Mouse (Mus musculus) forebrain, embryonic 13.5 days (tissue): ENCODE data around the gene Ccdc177. TPM values are rescaled to one million over a fixed set of nuclear protein-coding genes. Genes with fewer than 3 reads are reported as not detected.

Experiments used
- ATAC-seq: fragments of 200-750 bp; cut with Nextera tagmentation; 2 replicates; pipeline ENCODE4 v1.8.0; 2017
- H3K27ac ChIP-seq: fragments of 300-500 bp; sonication (generic); 2 replicates; pipeline ENCODE4 v1.5.1; 2015; ENCODE audit warnings: inconsistent platforms, mild to moderate bottlenecking, moderate library complexity
- H3K27me3 ChIP-seq: fragments of 300-500 bp; sonication (generic); 2 replicates; pipeline ENCODE4 v1.6.1; 2015; ENCODE audit warnings: mild to moderate bottlenecking, inconsistent platforms
- H3K36me3 ChIP-seq: fragments of 300-500 bp; sonication (generic); 2 replicates; pipeline ENCODE4 v1.6.1; 2015; ENCODE audit warnings: mild to moderate bottlenecking, inconsistent platforms; ENCODE audit not compliant: poor library complexity, severe bottlenecking
- H3K4me1 ChIP-seq: fragments of 300-500 bp; sonication (generic); 2 replicates; pipeline ENCODE4 v1.6.1; 2015; ENCODE audit warnings: inconsistent platforms
- H3K4me2 ChIP-seq: fragments of 300-500 bp; sonication (generic); 2 replicates; pipeline ENCODE4 v1.6.1; 2015; ENCODE audit warnings: inconsistent platforms, mild to moderate bottlenecking, moderate library complexity
- H3K4me3 ChIP-seq: fragments of 300-500 bp; sonication (generic); 2 replicates; pipeline ENCODE4 v1.5.1; 2015; ENCODE audit warnings: mild to moderate bottlenecking, inconsistent platforms
- H3K9ac ChIP-seq: fragments of 300-500 bp; sonication (generic); 2 replicates; pipeline ENCODE4 v1.6.1; 2015; ENCODE audit warnings: mild to moderate bottlenecking, inconsistent platforms
- H3K9me3 ChIP-seq: fragments of 300-500 bp; sonication (generic); replicated peaks from 2 replicates; pipeline ENCODE4 v1.6.1; 2016; ENCODE audit warnings: inconsistent platforms
- WGBS: fragments of 180-500 bp; shearing (Covaris S2); methylation state at CpG from one replicate; pipeline ENCODE4 v1.1.7; 2015; 5-methylcytosine and 5-hydroxymethylcytosine counted together
- polyA plus RNA-seq: library from polyadenylated mRNA; unstranded; fragments of >200 nt; fragmentation: Nextera tagmentation; extraction: Ambion mirVana; gene quantifications from 2 replicates; pipeline ENCODE4 v1.2.1, GENCODE M21; 2015

Ccdc177 gene
- polyA plus RNA-seq, 1 experiment from 2014 or later, result 4.6 TPM

- H3K4me3 ChIP-seq, result no peak overlapping the region
- 0 out of 2 replicates have a peak, but pooled peaks cover 3% of the 10 kb centered on the region for H3K27me3 ChIP-seq
- no peak overlapping the region for H3K4me2 ChIP-seq
- H3K27ac ChIP-seq, result no peak overlapping the region
- no peak for ATAC-seq
- no peaks in the 10 kb centered on the region for H3K36me3 ChIP-seq
- WGBS, result 46% methylated on average over 2 of the region's 2 CpGs
- H3K9ac ChIP-seq, result no peak overlapping the region
- no peaks in the 10 kb centered on the region; the same call in 1 of the 2 replicates for H3K4me1 ChIP-seq
- H3K9me3 ChIP-seq, result no peaks in the 10 kb centered on the region
Measured at GRCm38 (mm10) chr12:80728814-80729213, 31.7 kb downstream of the Ccdc177 start.

GRCm38 (mm10) chr12:80728207-80728606, 32.3 kb downstream of the Ccdc177 start:
- H3K9ac ChIP-seq, result no peak overlapping the region
- H3K4me2 ChIP-seq, result no peak overlapping the region
- no peaks in the 10 kb centered on the region for H3K9me3 ChIP-seq
- H3K27me3 ChIP-seq, result 0 out of 2 replicates have a peak, but pooled peaks cover 3% of the 10 kb centered on the region
- H3K27ac ChIP-seq, result no peak overlapping the region
- WGBS, result 36% methylated on average over 1 of the region's 1 CpGs
- H3K4me3 ChIP-seq, result no peak overlapping the region
- ATAC-seq, result no peak
- H3K4me1 ChIP-seq, result no peaks in the 10 kb centered on the region; the same call in 1 of the 2 replicates
- H3K36me3 ChIP-seq, result no peaks in the 10 kb centered on the region

GRCm38 (mm10) chr12:80724853-80725559, 35.5 kb downstream of the Ccdc177 start:
- ATAC-seq, result no peak
- H3K4me1 ChIP-seq, result no peaks in the 10 kb centered on the region
- WGBS, result 24% methylated on average over 10 of the region's 10 CpGs
- H3K36me3 ChIP-seq, result no peaks in the 10 kb centered on the region
- 0 out of 2 replicates have a peak, but pooled peaks cover 3% of the 10 kb centered on the region for H3K27me3 ChIP-seq
- H3K9ac ChIP-seq, result no peak overlapping the region
- no peak overlapping the region for H3K4me2 ChIP-seq
- no peaks in the 10 kb centered on the region for H3K9me3 ChIP-seq
- no peak overlapping the region for H3K27ac ChIP-seq
- H3K4me3 ChIP-seq, result no peak overlapping the region

GRCm38 (mm10) chr12:80721458-80721857, 39.0 kb downstream of the Ccdc177 start:
- no peaks in the 10 kb centered on the region for H3K27me3 ChIP-seq
- no peak overlapping the region for H3K9ac ChIP-seq
- no peak overlapping the region for H3K4me2 ChIP-seq
- H3K4me1 ChIP-seq, result no peaks in the 10 kb centered on the region
- H3K4me3 ChIP-seq, result no peak overlapping the region
- no peaks in the 10 kb centered on the region for H3K36me3 ChIP-seq
- ATAC-seq, result no peak
- WGBS, result 84% methylated on average over 14 of the region's 15 CpGs
- H3K27ac ChIP-seq, result no peak overlapping the region
- no peaks in the 10 kb centered on the region for H3K9me3 ChIP-seq

- H3K9ac ChIP-seq, result no peak overlapping the region
- H3K4me2 ChIP-seq, result no peak overlapping the region
- ATAC-seq, result no peak
- H3K9me3 ChIP-seq, result no peaks in the 10 kb centered on the region
- H3K4me3 ChIP-seq, result no peak overlapping the region
- H3K4me1 ChIP-seq, result no peaks in the 10 kb centered on the region
- no peaks in the 10 kb centered on the region for H3K36me3 ChIP-seq
- no peak overlapping the region for H3K27ac ChIP-seq
- no peaks in the 10 kb centered on the region for H3K27me3 ChIP-seq
- 61% methylated on average over 12 of the region's 12 CpGs for WGBS
Measured at GRCm38 (mm10) chr12:80720507-80720906, 40.0 kb downstream of the Ccdc177 start.

- H3K27ac ChIP-seq, result no peak overlapping the region
- no peak overlapping the region for H3K4me2 ChIP-seq
- H3K4me3 ChIP-seq, result no peak overlapping the region
- H3K36me3 ChIP-seq, result no peaks in the 10 kb centered on the region
- no peaks in the 10 kb centered on the region for H3K9me3 ChIP-seq
- H3K27me3 ChIP-seq, result no peaks in the 10 kb centered on the region
- no peak overlapping the region for H3K9ac ChIP-seq
- 76% methylated on average over 2 of the region's 2 CpGs for WGBS
- ATAC-seq, result no peak
- H3K4me1 ChIP-seq, result no peaks in the 10 kb centered on the region
Measured at GRCm38 (mm10) chr12:80719141-80719540, 41.3 kb downstream of the Ccdc177 start.

- Histone ChIP-seq H3K27ac (no peak overlapping the region), H3K4me3 (no peak overlapping the region), H3K4me2 (no peak overlapping the region), H3K9ac (no peak overlapping the region), H3K36me3 (no peaks in the 10 kb centered on the region), H3K9me3 (no peaks in the 10 kb centered on the region), H3K4me1 (no peaks in the 10 kb centered on the region), H3K27me3 (no peaks in the 10 kb centered on the region)
- 81% methylated on average over 6 of the region's 6 CpGs for WGBS
- no peak for ATAC-seq
Measured at GRCm38 (mm10) chr12:80715915-80716314, 44.6 kb downstream of the Ccdc177 start.

GRCm38 (mm10) chr12:80706915-80707604, 53.4 kb downstream of the Ccdc177 start:
- H3K4me3 ChIP-seq, result no peak overlapping the region
- H3K4me1 ChIP-seq, result peaks cover 17% of the 10 kb centered on the region
- H3K27me3 ChIP-seq, result no peaks in the 10 kb centered on the region
- H3K27ac ChIP-seq, result no peak overlapping the region
- WGBS, result 57% methylated on average over 6 of the region's 6 CpGs
- no peak overlapping the region for H3K4me2 ChIP-seq
- peak; percentile 86 for ATAC-seq
- H3K9me3 ChIP-seq, result no peaks in the 10 kb centered on the region
- H3K9ac ChIP-seq, result no peak overlapping the region
- H3K36me3 ChIP-seq, result no peaks in the 10 kb centered on the region

- peak; percentile 55 for ATAC-seq
- H3K27me3 ChIP-seq, result no peaks in the 10 kb centered on the region
- no peaks in the 10 kb centered on the region for H3K36me3 ChIP-seq
- H3K4me1 ChIP-seq, result peaks cover 17% of the 10 kb centered on the region
- H3K4me2 ChIP-seq, result no peak overlapping the region
- no peak overlapping the region for H3K9ac ChIP-seq
- H3K27ac ChIP-seq, result no peak overlapping the region
- WGBS, result 58% methylated on average over 11 of the region's 11 CpGs
- H3K4me3 ChIP-seq, result no peak overlapping the region
- H3K9me3 ChIP-seq, result no peaks in the 10 kb centered on the region
Measured at GRCm38 (mm10) chr12:80706208-80706914, 54.1 kb downstream of the Ccdc177 start.

Other genes with a start within 250 kb of the Ccdc177 start
- 21.7 and 28.6 TPM in 2 replicates for gene Galnt16, start 242.4 kb downstream of the Ccdc177 start, polyA plus RNA-seq
- 20.2 and 23.8 TPM in 2 replicates for gene Slc39a9, start 116.8 kb downstream of the Ccdc177 start, polyA plus RNA-seq
- 434 and 477 TPM in 2 replicates for gene Erh, start 116.3 kb downstream of the Ccdc177 start, polyA plus RNA-seq
- gene Plekhd1, start 68.1 kb downstream of the Ccdc177 start, polyA plus RNA-seq, result 0.43 and 0.74 TPM in 2 replicates
- gene Susd6, start 29.8 kb upstream of the Ccdc177 start, polyA plus RNA-seq, result 13.8 and 14.0 TPM in 2 replicates
- gene Srsf5, start 184.8 kb upstream of the Ccdc177 start, polyA plus RNA-seq, result 528 and 549 TPM in 2 replicates
- gene Slc10a1, start 208.0 kb upstream of the Ccdc177 start, polyA plus RNA-seq, result 0.54 and 0.62 TPM in 2 replicates